Mouse (Mus musculus) urinary bladder, adult 2 months (tissue): ENCODE results near the gene Fam83b. TPM values are rescaled to one million over a fixed set of nuclear protein-coding genes. Genes with fewer than 3 reads are reported as not detected.

Experiments used
- DNase-seq: peaks from one replicate; pipeline ENCODE4 v3.0.0; 2022; ENCODE audit warnings: low spot score
- polyA plus RNA-seq: library from polyadenylated mRNA; depleted of rRNA; stranded (reverse); fragments of >200 nt; gene quantifications from 2 replicates; pipeline ENCODE4 v1.2.3, GENCODE M21; 2012; rRNA removed

Fam83b gene
- 3.4 and 3.5 TPM in 2 replicates for polyA plus RNA-seq

- peak; percentile 61 for DNase-seq
These were observed at the start of gene Fam83b for GRCm38 (mm10) chr9:76566515-76567280. Gene Fam83b (minus strand): TSS chr9:76567116.

GRCm38 (mm10) chr9:76614165-76614564, 47.2 kb upstream of the Fam83b start:
- no peak for DNase-seq

DNA sequence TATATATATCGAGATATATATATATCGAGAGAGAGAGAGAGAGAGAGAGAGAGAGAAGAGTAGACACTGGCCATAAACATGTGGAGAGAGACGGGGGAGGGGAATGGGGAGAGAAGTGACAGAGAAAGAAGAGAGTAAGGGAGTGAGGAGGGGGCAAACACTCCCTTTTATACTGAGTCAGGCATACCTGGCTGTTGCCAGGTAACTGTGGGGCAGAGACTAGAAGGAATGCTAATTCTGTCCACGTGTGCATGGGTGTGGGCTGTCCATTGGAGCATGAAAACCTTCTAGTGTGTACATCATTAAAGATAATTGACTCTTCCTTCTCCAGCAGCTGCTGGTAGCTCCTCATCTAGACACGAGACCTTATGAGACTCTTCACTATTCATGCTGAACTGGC, 36.8 kb upstream of the Fam83b start:
- no peak for DNase-seq

- DNase-seq: no peak
These were observed 36.0 kb upstream of the Fam83b start for GRCm38 (mm10) chr9:76602874-76603273.

DNA sequence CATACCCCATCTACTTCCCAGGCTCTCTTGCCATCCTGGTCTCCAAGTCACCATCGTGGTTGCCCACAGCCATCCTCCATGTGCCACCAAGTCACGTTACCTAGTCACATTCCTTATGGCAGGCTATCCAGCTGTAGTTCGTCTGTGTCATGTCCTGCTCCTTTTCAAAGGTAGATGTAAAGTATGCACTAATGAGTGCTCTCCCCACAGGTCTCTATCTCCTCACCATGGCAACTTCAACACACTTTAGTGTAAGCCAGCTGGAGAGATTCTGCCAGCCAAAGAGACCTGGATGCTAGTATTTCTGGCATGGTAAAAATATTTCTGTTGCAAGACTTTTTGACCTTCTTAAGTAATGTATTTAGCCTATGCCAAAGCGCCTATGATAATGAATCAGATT, 30.5 kb upstream of the Fam83b start:
- DNase-seq: no peak

DNA sequence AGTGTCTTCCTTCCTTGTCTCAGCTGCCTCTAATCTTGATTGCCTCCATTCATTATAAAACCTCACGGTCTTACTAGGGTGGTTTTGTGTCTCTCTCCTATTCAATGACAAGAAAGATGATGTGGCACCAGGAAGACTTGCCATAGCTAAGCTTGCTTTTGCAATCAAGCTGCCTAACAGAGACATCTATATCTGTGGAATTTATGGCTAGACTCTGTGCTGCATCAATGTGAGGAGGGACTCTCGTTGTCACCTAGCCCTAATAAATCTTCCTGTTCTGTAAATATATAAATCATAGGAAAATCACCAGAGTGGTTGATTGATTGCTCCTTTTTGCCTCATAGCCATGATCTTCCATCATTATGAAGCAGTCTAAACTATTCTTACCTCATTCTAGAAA, 26.9 kb upstream of the Fam83b start:
- DNase-seq: no peak

GRCm38 (mm10) chr9:76583943-76584342, 17.0 kb upstream of the Fam83b start:
- no peak for DNase-seq

- no peak for DNase-seq
These were observed 15.1 kb upstream of the Fam83b start for GRCm38 (mm10) chr9:76581966-76582365.

- DNase-seq: no peak
These were observed 352 bp upstream of the Fam83b start for GRCm38 (mm10) chr9:76567281-76567655.

GRCm38 (mm10) chr9:76565656-76566055, 1.3 kb downstream of the Fam83b start:
- no peak for DNase-seq

- no peak for DNase-seq
These were observed 2.8 kb downstream of the Fam83b start for GRCm38 (mm10) chr9:76564071-76564470.

- DNase-seq: no peak
These were observed 4.1 kb downstream of the Fam83b start for GRCm38 (mm10) chr9:76562794-76563193.

DNA sequence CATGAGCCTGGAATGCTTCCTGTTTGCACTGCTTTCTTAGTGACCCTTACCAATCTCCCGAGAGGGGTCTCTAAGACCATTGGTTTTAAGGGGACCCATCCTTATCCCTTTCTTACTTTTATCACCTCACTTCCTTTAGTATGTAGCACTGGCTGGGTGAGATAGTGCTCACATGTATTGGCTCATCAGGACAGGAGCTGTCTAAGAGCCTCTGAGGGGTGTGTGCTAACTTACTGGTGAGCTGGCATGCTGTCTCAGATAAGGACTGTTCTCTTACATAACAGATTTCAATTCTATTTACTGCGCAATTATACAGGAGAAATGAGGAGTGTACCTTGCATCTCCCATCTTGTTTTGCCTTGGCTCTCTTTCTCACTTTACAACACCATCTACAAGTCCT, 7.7 kb downstream of the Fam83b start:
- no peak for DNase-seq

- no peak for DNase-seq
These were observed 13.2 kb downstream of the Fam83b start for GRCm38 (mm10) chr9:76553758-76554157.

DNA sequence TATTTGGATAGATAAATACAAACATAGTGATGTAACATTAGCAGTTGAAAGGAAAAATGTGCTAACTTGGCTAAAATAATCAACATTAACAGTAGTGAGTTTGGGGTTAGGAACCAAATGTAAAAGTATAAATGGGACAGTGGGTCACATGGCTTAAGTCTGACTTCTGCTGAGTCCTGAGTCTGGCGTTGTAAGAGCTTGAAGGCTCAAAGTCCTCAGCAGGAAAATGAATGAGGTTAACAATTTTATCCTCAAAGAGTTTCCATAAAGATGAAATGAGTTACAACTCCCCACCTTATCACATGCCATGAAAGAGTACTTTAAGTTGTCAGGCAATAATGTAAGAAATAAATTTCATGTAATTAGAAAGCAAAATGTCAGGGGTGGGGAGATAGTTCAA, 13.8 kb downstream of the Fam83b start:
- DNase-seq: no peak

GRCm38 (mm10) chr9:76546714-76547113, 20.2 kb downstream of the Fam83b start:
- no peak for DNase-seq

- DNase-seq: no peak
These were observed 26.2 kb downstream of the Fam83b start for GRCm38 (mm10) chr9:76540684-76541083.

DNA sequence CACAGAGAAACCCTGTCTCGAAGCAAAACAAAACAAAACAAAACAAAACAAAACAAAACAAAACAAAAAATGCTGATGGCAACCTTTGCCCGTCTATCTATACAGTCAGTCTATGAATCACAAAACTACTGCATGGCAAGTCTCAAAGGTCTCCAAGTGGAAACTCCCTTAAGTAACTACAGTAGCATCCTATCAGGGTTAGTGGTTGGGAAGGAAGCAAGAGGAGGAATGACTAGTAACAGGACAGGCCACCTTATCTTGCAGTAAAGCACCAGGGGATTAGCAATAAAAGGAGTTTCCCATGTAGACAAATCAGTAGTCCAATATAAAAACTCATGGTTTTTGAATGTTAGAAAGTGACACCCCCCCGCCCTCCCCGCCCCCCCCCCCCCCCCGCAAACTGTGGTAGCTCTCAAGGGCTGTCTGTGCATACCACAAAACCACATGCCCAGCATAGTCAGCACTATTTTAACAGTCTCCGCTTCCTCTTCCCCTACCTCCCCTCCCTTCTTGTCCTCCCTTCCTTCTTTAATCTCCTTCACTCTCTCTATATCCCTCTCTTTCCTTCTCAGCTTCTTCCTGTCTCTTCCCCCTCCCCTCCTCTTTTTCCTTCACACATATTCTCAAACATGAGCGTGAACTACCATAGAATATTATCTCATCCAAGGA, 26.8 kb downstream of the Fam83b start:
- DNase-seq: no peak

DNA sequence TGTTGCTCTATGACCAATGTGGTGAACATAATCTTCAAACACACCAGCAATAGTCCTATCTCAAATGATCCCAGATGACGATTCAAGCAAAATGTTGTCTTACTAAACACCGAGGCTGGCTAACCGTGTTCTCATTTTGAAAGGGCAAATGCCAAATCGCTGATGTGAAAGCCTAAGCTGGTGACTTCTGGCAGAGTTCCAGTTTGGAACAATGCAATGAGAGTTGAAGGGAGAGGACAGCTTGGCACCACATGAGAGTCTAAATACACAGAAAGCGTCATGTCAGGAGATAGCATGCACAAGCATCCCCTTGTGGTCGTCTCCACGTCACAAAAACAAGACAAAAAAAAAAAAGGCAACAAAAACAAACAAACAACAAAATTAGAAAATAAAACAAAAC, 27.6 kb downstream of the Fam83b start:
- no peak for DNase-seq

DNA sequence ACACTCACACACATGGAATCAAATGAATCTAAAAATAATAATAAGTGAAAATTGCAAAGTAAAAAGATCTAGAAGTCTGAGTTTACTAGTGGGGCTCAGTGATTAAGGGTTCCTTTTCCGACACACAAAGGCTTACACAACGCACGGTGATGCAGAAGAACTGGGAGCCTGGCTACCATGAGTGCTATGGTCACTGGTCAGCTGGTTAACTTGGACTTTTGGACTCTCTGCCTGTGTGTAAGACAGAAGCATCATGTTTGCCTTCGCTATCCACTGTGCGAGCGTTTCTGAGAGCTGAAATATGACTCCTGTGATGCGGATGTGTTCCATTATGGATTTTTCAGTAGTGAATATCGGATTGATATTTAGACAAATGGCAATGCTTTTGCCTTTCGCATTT, 30.9 kb downstream of the Fam83b start:
- no peak for DNase-seq

GRCm38 (mm10) chr9:76532403-76532802, 34.5 kb downstream of the Fam83b start:
- DNase-seq: no peak

GRCm38 (mm10) chr9:76531368-76531767, 35.5 kb downstream of the Fam83b start:
- no peak for DNase-seq

- DNase-seq: no peak
These were observed 41.3 kb downstream of the Fam83b start for GRCm38 (mm10) chr9:76525592-76525991.

- no peak for DNase-seq
These were observed 43.8 kb downstream of the Fam83b start for GRCm38 (mm10) chr9:76523075-76523474.
